Mouse (Mus musculus) kidney, embryonic 15.5 days (tissue): ENCODE results near the gene Rhcg. TPM values are rescaled to one million over a fixed set of nuclear protein-coding genes. Genes with fewer than 3 reads are reported as not detected.

Experiments used
- ATAC-seq: fragments of 200-750 bp; cut with Nextera tagmentation; replicated peaks from 2 replicates; pipeline ENCODE4 v1.8.0; 2017; ENCODE audit warnings: moderate TSS enrichment; ENCODE audit not compliant: low FRiP score
- H3K27ac ChIP-seq: fragments of 300-500 bp; sonication (generic); 2 replicates; pipeline ENCODE4 v1.5.1; 2015; ENCODE audit warnings: mild to moderate bottlenecking, inconsistent platforms
- H3K27me3 ChIP-seq: fragments of 300-500 bp; sonication (generic); 2 replicates; pipeline ENCODE4 v1.6.1; 2015; ENCODE audit warnings: inconsistent platforms
- H3K36me3 ChIP-seq: fragments of 300-500 bp; sonication (generic); 2 replicates; pipeline ENCODE4 v1.6.1; 2015; ENCODE audit warnings: inconsistent platforms
- H3K4me1 ChIP-seq: fragments of 300-500 bp; sonication (generic); 2 replicates; pipeline ENCODE4 v1.6.1; 2015; ENCODE audit warnings: inconsistent platforms
- H3K4me2 ChIP-seq: fragments of 300-500 bp; sonication (generic); 2 replicates; pipeline ENCODE4 v1.6.1; 2015; ENCODE audit warnings: moderate library complexity, mild to moderate bottlenecking, inconsistent platforms
- H3K4me3 ChIP-seq: fragments of 300-500 bp; sonication (generic); replicated peaks from 2 replicates; pipeline ENCODE4 v1.5.1; 2015; ENCODE audit warnings: mild to moderate bottlenecking, inconsistent platforms
- H3K9ac ChIP-seq: fragments of 300-500 bp; sonication (generic); 2 replicates; pipeline ENCODE4 v1.6.1; 2015; ENCODE audit warnings: mild to moderate bottlenecking, inconsistent platforms
- H3K9me3 ChIP-seq: fragments of 300-500 bp; sonication (generic); replicated peaks from 2 replicates; pipeline ENCODE4 v1.6.1; 2016; ENCODE audit warnings: inconsistent platforms
- WGBS: fragments of 180-500 bp; shearing (Covaris S2); methylation state at CpG from one replicate; pipeline ENCODE4 v1.1.7; 2015; ENCODE audit warnings: mixed read lengths; 5-methylcytosine and 5-hydroxymethylcytosine counted together
- polyA plus RNA-seq: library from polyadenylated mRNA; unstranded; fragments of >200 nt; fragmentation: Nextera tagmentation; extraction: Ambion mirVana; gene quantifications from 2 replicates; pipeline ENCODE4 v1.2.1, GENCODE M21; 2015

The Rhcg gene
- polyA plus RNA-seq, 1 experiment from 2014 or later = 29.9 TPM

DNA sequence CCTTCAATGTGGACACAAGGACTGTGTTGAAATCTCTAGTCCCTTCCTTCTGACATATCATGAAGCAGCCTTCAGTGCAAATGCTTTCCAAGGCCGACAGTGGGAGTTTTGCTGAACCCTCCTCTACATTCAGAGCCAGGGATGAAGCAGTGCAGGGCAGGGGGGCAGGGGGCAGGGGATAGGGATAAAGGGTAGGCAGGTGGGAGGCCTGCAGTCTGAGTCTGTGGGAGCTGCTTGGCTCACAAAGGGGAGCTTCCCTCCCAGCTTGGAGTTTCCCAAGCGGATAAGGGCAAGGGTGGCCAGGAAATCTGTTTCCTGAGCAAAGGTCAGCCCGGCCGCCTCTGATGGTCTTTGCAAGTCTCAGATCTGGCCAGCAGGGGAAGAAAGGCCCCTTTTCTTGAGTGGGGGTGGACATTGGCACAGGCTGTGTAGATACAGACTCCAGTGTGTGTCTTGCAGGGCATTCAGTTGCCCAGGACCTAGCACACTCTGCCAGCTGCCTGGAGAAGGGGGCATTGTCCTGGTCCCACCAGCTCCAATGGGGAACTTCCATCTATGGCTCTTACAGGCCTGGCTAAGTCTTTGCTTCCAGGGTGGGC, 48.4 kb downstream of the Rhcg start:
- H3K4me3 ChIP-seq = no peak overlapping the region
- no peak for ATAC-seq
- 28% methylated on average over 4 of the region's 4 CpGs for WGBS
- no peak overlapping the region for H3K27ac ChIP-seq
- H3K4me2 ChIP-seq = no peak overlapping the region
- no peaks in the 10 kb centered on the region for H3K36me3 ChIP-seq
- peaks cover 3% of the 10 kb centered on the region; the same call in 1 of the 2 replicates for H3K4me1 ChIP-seq
- peaks cover 52% of the 10 kb centered on the region for H3K27me3 ChIP-seq
- H3K9me3 ChIP-seq = no peaks in the 10 kb centered on the region
- no peak overlapping the region for H3K9ac ChIP-seq

DNA sequence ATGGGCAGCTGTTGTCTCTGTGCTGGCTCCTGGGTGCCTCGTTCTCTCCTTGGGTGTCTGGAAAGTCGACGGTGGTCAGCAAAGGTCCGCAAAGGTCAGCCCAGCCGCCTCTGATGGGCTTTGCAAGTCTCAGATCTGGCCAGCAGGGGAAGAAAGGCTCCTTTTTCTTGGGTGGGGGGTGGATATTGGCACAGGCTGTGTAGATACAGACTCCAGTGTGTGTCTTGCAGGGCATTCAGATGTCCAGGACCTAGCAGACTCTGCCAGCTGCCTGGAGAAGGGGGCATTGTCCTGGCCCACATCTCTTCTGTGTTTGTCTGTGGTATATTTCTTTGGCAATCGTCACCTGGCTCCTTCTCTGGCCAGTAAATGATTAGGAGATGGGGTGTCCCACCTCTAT, 49.2 kb downstream of the Rhcg start:
- Histone ChIP-seq H3K36me3 (no peaks in the 10 kb centered on the region), H3K9me3 (no peaks in the 10 kb centered on the region), H3K27ac (no peak overlapping the region), H3K27me3 (peaks cover 55% of the 10 kb centered on the region), H3K4me3 (no peak overlapping the region), H3K4me2 (no peak overlapping the region), H3K9ac (no peak overlapping the region), H3K4me1 (peaks cover 3% of the 10 kb centered on the region; the same call in 1 of the 2 replicates)
- no peak for ATAC-seq
- 69% methylated on average over 6 of the region's 6 CpGs for WGBS

DNA sequence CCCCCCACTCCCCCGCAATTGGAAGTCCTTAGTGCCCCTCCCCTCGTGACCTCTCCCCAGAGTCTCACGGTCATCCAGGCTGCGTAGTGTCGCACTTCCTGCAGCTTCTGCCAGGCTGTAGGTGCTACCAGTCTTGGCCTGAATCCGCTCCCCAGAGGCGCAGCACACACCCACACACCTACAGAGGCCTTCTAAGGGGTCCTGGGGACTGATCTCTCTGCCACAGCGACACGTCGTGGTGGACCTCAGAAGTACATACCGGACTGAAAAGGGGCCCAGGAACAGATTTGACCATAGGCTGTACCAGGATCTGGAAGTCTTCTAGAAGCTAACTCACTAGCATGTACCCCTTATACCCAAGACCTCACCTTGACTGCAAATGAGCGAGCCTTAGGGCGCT, 53.8 kb downstream of the Rhcg start:
- 22% methylated on average over 13 of the region's 13 CpGs for WGBS
- no peak for ATAC-seq
- no peaks in the 10 kb centered on the region; the same call in 1 of the 2 replicates for H3K4me1 ChIP-seq

DNA sequence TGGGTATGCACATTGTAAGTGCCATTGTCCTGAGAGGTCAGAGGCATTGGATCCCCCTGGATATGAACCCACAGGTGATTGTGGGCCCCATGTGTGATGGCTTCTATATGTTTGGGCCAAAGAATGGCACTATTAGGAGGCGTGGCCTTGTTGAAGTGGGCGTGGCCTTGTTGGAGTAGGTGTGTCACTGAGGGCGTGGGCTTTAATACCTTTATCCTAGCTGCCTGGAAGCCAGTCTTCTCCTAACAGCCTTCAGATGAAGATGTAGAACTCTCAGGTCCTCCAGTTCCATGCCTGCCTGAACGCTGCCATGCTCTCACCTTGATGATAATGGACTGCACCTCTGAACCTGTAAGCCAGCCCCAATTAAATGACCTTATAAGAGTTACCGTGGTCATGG, 55.1 kb downstream of the Rhcg start:
- H3K27ac ChIP-seq = no peak overlapping the region
- no peaks in the 10 kb centered on the region for H3K9me3 ChIP-seq
- H3K4me1 ChIP-seq = no peaks in the 10 kb centered on the region; the same call in 1 of the 2 replicates
- H3K4me3 ChIP-seq = no peak overlapping the region
- no peak for ATAC-seq
- H3K36me3 ChIP-seq = no peaks in the 10 kb centered on the region
- H3K27me3 ChIP-seq = peaks cover 78% of the 10 kb centered on the region
- H3K9ac ChIP-seq = no peak overlapping the region
- H3K4me2 ChIP-seq = no peak overlapping the region
- whole genome bisulfite sequencing = 41% methylated on average over 5 of the region's 5 CpGs

More for the DNA sequence above, 53.8 kb downstream of the Rhcg start:
- Histone ChIP-seq H3K27ac (no peak overlapping the region), H3K27me3 (peaks cover 72% of the 10 kb centered on the region), H3K4me2 (no peak overlapping the region), H3K9ac (no peak overlapping the region), H3K36me3 (no peaks in the 10 kb centered on the region), H3K9me3 (no peaks in the 10 kb centered on the region), H3K4me3 (no peak overlapping the region)

DNA sequence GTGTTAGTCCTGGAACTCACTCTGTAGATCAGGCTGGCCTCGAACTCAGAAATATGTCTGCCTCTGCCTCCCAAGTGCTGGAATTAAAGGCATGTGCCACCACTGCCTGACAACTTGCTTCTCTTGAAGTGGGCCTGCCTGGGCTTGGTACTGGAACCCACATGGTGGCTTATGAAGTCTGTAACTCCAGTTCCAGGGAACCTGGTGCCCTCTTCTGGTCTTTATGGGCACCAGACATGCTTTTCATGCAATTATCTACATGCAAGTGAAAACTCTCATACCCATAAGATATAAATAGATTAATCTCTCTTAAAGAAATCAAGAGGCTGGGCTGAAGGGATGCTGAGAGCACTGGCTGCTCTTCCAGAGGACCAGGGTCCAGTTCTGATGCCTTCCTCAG, 58.8 kb downstream of the Rhcg start:
- Histone ChIP-seq H3K9me3 (no peaks in the 10 kb centered on the region), H3K27ac (no peak overlapping the region), H3K27me3 (peaks cover 93% of the 10 kb centered on the region), H3K36me3 (no peaks in the 10 kb centered on the region), H3K9ac (no peak overlapping the region), H3K4me3 (no peak overlapping the region), H3K4me1 (peaks cover 4% of the 10 kb centered on the region), H3K4me2 (no peak overlapping the region)
- no peak for ATAC-seq
- WGBS = 72% methylated on average over 1 of the region's 1 CpGs

DNA sequence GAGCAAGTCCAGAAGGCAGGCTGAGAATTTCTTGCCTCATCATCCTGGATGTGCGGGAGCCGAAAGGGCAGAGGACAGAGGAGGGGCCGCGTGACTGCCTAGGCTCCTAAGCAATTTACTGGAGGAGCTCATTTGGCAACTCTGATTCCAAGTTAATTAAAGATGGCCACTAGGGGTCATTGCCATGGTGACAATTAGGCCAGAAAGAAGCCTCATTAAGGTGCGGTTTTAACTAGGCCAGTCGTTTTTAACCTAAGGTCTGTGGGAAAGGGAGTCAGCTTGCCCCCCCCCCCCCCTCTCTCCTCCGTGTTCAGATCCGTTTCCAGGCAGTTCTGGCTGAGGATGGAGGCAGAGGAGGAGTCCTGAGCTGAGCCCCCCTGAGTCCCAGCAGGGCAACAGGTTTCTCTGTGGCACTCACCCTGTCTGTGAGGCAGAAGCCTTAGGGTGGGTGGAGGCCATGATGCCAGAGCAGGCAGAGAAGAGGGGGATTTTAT, 59.7 kb downstream of the Rhcg start:
- H3K9me3 ChIP-seq = no peaks in the 10 kb centered on the region
- no peak overlapping the region for H3K9ac ChIP-seq
- no peak overlapping the region for H3K27ac ChIP-seq
- ATAC-seq = no peak
- no peak overlapping the region for H3K4me2 ChIP-seq
- H3K4me1 ChIP-seq = peaks cover 4% of the 10 kb centered on the region; the same call in 1 of the 2 replicates
- no peak overlapping the region for H3K4me3 ChIP-seq
- no peaks in the 10 kb centered on the region for H3K36me3 ChIP-seq
- WGBS = 3% methylated on average over 8 of the region's 8 CpGs
- peaks cover 98% of the 10 kb centered on the region for H3K27me3 ChIP-seq

DNA sequence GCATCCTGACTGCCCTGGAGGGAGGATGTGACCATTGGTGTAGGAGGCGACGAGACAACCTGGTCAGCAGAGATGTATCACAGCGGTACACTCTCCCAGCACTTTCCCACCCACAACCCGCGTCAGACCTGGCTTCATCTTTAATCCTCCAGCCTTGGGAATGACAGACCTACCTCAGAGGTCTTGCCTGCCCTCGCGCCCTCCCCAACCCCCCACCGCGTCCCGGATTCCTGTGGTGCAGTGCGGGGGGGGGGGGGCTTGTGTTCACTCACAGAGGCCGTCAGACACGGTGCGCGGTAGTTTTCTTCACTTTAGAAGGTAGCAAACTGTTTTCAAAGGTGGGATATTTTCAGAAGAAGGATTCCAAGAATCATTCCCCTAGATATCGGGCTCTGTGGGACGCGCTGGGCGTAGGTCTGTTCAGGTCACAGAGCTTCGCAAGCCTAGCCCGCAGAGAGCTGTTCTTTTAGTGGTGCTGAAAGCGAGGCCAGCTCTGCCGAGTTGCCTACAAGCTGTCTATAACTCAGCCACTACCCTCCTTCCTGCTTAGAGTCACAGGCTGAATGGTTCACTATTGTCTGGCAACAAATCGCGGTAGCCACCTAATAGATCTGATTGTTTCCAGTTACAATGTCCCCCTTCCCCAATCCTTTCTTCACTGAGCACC, 62.0 kb downstream of the Rhcg start:
- peaks cover 95% of the 10 kb centered on the region for H3K27me3 ChIP-seq
- no peak for ATAC-seq
- H3K4me3 ChIP-seq = no peak overlapping the region
- no peak overlapping the region for H3K27ac ChIP-seq
- no peaks in the 10 kb centered on the region for H3K36me3 ChIP-seq
- WGBS = 4% methylated on average over 25 of the region's 25 CpGs
- peaks cover 4% of the 10 kb centered on the region; the same call in 1 of the 2 replicates for H3K4me1 ChIP-seq
- H3K4me2 ChIP-seq = no peak overlapping the region
- no peak overlapping the region for H3K9ac ChIP-seq
- H3K9me3 ChIP-seq = no peaks in the 10 kb centered on the region

DNA sequence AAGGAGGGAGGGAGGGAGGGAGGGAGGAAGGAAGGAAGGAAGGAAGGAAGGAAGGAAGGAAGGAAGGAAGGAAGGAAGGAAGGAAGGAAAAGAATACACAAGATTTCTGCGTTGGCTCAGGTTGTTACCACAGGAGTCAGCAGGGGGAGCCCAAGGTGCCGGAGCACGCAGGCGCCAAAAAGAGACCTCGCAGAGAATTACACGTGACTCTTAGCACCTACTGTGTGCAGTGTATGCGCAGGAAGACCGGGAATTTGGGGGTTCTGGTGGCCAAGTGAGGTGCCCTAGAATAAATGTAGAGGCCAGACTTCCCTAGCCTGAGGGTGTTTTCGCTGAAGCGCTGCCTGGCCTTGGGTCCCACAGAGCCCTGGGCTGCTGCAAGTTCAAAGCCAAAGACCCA, 64.8 kb downstream of the Rhcg start:
- peaks cover 97% of the 10 kb centered on the region for H3K27me3 ChIP-seq
- no peaks in the 10 kb centered on the region for H3K9me3 ChIP-seq
- peaks cover 4% of the 10 kb centered on the region; the same call in 1 of the 2 replicates for H3K4me1 ChIP-seq
- 3% methylated on average over 10 of the region's 10 CpGs for WGBS
- ATAC-seq = no peak
- no peak overlapping the region for H3K27ac ChIP-seq
- H3K36me3 ChIP-seq = no peaks in the 10 kb centered on the region
- H3K4me3 ChIP-seq = no peak overlapping the region
- no peak overlapping the region for H3K9ac ChIP-seq
- H3K4me2 ChIP-seq = no peak overlapping the region

DNA sequence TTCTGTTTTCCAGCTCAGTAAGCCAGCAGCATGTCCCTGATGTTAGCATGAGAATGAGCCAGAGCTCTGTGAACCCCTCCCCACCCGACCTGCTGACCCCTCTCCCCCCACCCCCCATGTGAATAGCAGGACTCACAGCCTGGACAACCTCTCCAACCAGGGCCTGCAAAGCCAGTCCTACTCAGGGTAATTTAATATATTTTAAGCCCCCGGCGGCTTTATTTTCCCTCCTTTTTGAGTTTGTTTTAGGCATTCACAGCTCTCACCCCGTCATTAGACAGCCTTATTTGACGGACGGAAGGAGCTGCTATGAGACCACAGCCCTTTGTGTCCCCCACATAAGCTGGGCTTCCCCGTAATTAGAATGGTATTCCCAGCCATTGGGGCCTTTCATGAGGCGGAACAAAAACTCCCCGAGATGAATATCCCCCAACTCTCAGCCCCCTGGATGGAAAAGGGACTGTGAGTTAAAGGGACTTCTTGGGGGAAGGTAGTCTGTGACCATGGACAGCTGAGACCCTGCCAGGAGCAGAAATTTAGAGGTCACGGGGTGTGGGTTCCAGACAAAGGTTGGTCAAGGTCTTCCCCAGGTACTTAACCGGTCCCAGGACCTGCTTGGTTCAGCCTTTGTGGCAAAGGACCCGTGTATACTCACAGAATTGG, 68.4 kb downstream of the Rhcg start:
- Histone ChIP-seq H3K27me3 (peaks cover 97% of the 10 kb centered on the region), H3K4me2 (no peak overlapping the region), H3K9ac (no peak overlapping the region), H3K4me1 (no peaks in the 10 kb centered on the region), H3K4me3 (no peak overlapping the region), H3K36me3 (no peaks in the 10 kb centered on the region), H3K27ac (no peak overlapping the region), H3K9me3 (no peaks in the 10 kb centered on the region)
- ATAC-seq = no peak
- WGBS = 19% methylated on average over 12 of the region's 12 CpGs

DNA sequence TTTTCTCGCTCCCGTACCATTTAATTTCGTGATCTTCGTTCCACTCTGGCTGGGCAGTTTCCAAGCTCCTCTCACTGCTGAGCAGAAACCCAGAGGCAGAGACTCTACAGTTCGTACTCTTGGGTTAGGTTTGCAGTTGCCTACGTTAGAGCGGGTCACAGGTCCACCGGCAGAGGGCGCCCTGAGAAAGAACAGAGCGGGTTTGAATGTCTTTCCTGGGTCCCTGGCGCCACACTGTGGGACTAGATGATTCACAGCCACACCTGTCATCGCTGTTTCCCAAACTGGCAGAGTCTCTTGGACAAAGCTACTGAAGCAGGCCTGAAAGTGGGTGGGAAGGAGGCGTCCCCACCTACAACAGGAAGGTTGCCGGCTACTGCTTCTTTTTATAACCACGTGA, 70.4 kb downstream of the Rhcg start:
- H3K9me3 ChIP-seq = no peaks in the 10 kb centered on the region
- 1% methylated on average over 15 of the region's 15 CpGs for WGBS
- no peak overlapping the region for H3K4me2 ChIP-seq
- H3K27me3 ChIP-seq = peaks cover 100% of the 10 kb centered on the region
- no peaks in the 10 kb centered on the region for H3K36me3 ChIP-seq
- ATAC-seq = peak; percentile 76
- no peak overlapping the region for H3K4me3 ChIP-seq
- no peak overlapping the region for H3K9ac ChIP-seq
- H3K27ac ChIP-seq = no peak overlapping the region
- peaks cover 8% of the 10 kb centered on the region for H3K4me1 ChIP-seq

DNA sequence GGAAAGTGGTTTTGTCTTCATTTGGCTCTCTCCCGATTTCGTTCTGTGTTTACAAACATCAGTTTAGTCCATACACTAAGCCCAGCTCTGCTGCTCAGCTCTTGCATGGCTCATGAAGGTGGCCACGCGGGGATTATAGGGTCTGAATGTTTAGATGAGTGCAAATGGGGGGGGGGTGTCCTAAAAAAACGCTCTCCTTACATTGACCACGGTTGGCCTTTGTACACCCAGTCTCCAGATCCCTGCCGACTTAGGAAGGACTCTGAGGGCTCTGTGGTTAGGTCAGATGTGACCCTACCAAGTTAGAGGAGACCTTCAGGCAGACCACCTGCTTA, 72.4 kb downstream of the Rhcg start:
- H3K9me3 ChIP-seq = no peaks in the 10 kb centered on the region
- no peak overlapping the region for H3K27ac ChIP-seq
- no peak overlapping the region for H3K4me3 ChIP-seq
- no peaks in the 10 kb centered on the region for H3K36me3 ChIP-seq
- H3K27me3 ChIP-seq = peaks cover 98% of the 10 kb centered on the region
- no peak for ATAC-seq
- WGBS = 1% methylated on average over 7 of the region's 7 CpGs
- no peak overlapping the region for H3K9ac ChIP-seq
- no peak overlapping the region for H3K4me2 ChIP-seq
- peaks cover 8% of the 10 kb centered on the region for H3K4me1 ChIP-seq

DNA sequence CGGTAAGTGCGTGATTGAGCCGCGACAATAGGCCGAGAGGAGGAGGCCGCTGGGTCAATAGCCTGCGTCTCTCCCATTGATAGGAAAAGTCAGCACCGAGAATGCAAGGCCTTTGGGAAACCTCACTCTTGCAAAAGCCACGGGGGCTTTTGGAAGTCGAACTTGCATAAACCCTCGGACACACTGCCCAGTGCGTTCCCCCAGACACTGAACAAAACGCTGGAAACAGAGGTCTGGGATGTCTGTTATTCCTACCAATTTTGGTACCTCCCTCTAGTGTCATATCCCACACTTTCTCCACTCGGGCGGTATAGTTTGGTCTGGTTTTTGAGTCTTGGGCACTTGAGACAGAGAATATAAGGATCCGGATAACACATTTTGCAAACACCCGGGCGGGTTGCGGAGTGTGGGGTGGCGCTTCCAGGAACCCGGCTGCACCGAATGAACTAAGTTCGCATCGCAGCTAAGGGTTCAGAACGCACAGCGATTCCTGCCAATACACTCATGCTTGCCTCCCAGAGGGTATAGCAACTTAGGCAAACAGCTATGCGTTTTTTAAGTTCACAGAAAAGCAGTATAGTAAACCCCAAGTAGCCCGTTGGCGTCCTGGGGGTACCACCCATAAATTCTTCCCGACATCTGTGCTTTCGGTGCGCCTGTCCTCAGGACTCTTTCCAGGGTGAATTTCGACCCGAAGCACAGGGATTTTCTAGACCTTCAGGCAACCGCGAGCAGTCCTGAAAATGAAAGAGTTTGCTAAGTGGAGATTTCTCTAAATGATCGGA, 73.0 kb downstream of the Rhcg start:
- no peak overlapping the region for H3K4me3 ChIP-seq
- H3K4me2 ChIP-seq = no peak overlapping the region
- H3K36me3 ChIP-seq = no peaks in the 10 kb centered on the region
- no peak overlapping the region for H3K27ac ChIP-seq
- no peak for ATAC-seq
- H3K27me3 ChIP-seq = peaks cover 98% of the 10 kb centered on the region
- peaks cover 8% of the 10 kb centered on the region for H3K4me1 ChIP-seq
- WGBS = 2% methylated on average over 37 of the region's 37 CpGs
- no peak overlapping the region for H3K9ac ChIP-seq
- H3K9me3 ChIP-seq = no peaks in the 10 kb centered on the region
